Mouse (Mus musculus) spleen, postnatal 14 days (tissue): ENCODE data around the gene Slc35f3.
A peak's percentile ranks its signal among the peaks of the same experiment; 100 is the strongest.

Experiments used
- DNase-seq, 2 experiments: peaks; one replicate each; pipeline ENCODE4 v3.0.0; 2021 to 2022; ENCODE audit warnings: low spot score in 2 of 2

Gene Slc35f3

DNA sequence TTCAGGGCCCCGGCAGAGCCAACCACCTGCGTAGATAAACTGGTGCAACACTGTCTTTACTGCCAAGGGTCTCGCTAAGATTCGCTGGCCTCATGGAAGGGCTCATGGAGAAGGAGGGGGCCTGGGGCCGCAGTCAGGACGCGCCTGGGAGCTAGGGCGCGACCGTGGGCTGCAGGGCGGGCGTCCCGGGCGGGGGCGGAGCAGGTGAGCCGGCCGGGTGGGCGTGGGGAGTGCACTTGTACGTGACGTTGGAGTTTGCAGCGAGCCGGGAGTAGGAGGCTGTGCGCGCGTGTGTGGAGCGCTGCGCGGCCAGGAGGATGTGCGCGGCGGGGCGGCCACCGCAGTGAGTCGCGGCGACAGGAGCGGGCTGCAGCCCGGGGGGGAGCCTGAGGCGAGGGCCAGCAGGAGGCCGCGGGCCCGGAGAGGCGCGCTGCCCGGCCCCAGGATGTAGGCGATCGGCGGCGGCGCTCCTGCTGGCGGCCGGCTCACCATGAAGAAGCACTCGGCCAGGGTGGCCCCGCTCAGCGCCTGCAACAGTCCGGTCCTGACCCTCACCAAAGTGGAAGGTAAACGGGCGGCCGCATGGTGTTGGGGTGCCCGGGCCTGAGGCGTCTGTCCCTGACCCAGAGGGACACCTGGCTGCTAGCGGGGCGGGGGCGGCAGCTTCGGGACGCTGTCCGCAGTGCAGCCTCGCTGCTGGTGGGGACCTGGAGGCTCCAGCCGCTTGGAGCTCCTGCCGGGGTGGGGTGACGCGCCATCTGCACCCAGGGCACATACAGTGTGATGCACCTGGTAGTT, at the start of gene Slc35f3:
Gene Slc35f3, plus strand, starts transcription at position 263 of the 798 bp plus-strand sequence.
- no peak for DNase-seq

- no peak for DNase-seq
Measured at GRCm38 (mm10) chr8:126250486-126250885, 47.9 kb upstream of the Slc35f3 start.

- DNase-seq = no peak
Measured at GRCm38 (mm10) chr8:126256585-126257391, 41.6 kb upstream of the Slc35f3 start.

DNA sequence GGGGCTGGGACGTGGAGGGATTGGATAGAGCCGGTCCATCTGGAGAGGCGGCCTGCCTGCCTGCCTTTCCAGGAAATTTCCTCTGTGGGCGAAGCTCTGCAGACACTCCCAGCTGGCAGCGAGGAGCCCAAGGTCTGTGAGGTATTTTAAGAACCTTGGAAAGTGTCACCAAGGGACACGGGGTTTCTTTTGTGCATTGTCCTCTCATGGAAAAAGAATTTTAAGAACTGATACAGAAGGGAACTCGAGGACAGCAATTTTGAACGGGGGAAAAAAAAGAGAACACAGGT, 41.0 kb upstream of the Slc35f3 start:
- DNase-seq = no peak

DNA sequence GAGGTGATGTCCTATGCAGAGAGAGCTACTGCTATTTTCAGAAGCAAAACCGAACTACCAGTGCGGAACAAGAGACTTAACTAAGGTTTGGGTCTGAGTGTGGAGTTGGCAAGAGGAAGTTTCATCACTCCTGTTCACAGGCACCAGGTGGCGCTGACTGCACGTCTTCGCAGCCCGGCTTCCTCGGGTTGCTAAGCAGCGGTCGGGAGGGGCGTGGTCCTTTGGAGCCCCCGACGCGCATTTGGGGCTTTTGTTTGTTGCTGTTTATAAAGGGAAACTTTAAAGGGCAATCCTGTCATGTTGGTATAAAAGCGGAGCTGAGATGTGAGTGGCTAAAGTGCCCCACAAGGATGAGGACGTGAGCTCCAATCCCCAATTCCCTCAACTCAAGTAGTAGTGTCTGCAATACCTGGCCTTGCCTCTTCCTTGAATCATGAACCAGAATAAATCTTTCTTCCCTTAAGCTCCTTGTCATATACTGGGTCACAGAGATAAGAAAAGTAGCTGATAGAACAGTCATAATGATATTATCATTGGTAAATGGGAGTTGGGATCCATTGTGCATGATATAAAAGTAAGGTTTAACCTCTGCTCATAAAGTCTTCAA, 40.1 kb upstream of the Slc35f3 start:
- peak; percentile 11 to 48 for DNase-seq

DNA sequence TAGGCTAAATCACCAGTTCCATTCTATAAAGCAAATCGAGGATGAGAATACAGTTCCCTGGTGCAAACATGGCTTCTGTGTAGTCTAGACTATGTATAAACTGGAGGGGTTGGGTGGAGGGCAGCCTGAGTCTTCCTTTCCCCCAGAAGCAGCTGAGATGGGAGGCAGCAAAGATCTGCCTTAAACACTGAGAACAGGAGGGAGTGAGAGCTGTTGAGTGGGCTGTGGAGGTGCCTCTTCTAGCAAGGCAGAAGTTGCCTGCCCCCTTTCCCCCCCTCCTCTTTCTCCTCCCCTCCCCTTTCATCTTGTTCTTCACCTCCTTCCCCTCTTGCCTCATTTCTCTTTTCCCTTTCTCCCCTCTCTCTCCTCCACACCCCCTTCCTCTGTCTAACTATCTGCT, 33.2 kb upstream of the Slc35f3 start:
- no peak for DNase-seq

DNA sequence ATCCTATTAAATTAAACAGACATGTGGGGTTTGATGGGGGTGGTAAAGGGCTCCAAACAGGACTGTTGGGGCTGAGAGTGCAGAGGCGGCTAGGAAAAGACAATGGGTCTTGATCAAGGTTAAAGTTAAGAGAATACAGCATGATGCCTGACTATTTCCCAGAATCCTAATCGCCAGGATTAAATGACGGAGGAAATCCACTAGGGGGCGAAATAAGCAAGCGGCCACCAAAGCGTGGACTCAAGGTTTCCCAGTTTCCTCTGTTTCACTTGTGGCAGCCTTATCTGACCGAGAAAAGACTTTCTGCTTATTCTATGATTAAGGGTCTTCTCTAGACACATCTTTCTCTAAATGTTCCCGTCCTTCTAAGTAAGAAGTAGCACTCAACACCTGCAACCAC, 31.2 kb upstream of the Slc35f3 start:
- no peak for DNase-seq

GRCm38 (mm10) chr8:126269733-126270132, 28.6 kb upstream of the Slc35f3 start:
- no peak for DNase-seq

GRCm38 (mm10) chr8:126272445-126272844, 25.9 kb upstream of the Slc35f3 start:
- no peak for DNase-seq

GRCm38 (mm10) chr8:126273066-126273465, 25.3 kb upstream of the Slc35f3 start:
- no peak for DNase-seq

- no peak for DNase-seq
Measured at GRCm38 (mm10) chr8:126274866-126275360, 23.4 kb upstream of the Slc35f3 start.

DNA sequence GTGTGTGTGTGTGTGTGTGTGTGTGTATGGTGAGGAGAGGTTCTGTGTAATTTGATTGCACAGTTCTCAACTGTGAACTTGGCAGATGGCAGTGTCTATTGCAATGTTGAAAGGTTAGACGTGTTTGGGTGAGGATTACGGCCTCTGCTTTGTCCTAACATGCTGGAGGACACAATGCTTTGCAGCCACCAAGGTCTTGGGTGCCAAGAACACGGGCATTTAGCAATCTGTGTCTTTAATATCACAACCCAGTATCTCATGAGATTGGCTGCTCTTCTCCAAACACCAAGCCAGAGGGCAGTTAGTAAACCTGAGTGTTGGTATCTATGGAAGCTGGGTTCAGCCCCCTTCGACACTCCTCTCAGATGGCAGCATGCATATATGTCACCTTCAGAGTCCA, 22.5 kb upstream of the Slc35f3 start:
- DNase-seq = no peak

GRCm38 (mm10) chr8:126291951-126292350, 6.4 kb upstream of the Slc35f3 start:
- no peak for DNase-seq

- DNase-seq = peak in 1 of 2 experiments; percentile 6
Measured at GRCm38 (mm10) chr8:126297284-126297845, 993 bp upstream of the Slc35f3 start.

DNA sequence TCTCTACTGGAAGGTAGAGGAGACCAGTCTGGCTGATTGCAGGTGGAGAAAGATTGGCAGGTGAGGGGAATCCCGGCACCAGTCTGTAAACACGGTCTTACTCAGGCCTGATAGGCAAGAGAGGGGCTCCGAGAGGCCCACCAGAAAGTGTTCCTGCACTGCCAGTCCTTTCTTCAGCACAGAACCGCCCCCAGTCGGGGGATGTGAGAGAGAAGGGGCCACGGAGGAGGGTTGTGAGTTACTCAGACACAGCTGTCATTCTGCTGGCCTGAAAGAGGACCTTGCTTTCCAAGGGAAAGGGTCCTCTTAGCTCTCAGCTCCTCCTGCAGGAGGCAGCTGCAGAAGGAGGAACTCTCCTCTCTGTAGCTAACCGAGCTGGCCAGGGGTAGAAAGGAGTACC, 975 bp downstream of the Slc35f3 start:
- no peak for DNase-seq

DNA sequence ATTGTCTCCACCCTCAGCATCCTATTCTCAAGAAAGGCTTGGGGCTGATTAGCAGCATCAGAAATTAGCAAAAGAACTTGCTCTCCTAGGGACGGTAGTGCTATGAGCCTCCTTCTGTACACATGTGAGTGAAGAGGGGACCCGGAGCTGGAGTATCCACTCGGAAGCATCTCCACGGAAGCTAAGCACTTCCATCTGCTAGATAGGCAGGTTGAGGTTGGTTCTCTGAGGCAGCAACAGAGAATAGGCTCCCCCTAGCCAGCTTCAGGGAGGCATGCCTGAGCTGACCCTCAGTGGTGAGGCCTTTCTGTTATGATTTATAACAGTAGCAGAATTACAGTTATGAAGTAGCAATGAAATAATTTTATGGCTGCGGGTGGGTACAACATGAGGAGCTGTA, 2.0 kb downstream of the Slc35f3 start:
- DNase-seq = no peak

DNA sequence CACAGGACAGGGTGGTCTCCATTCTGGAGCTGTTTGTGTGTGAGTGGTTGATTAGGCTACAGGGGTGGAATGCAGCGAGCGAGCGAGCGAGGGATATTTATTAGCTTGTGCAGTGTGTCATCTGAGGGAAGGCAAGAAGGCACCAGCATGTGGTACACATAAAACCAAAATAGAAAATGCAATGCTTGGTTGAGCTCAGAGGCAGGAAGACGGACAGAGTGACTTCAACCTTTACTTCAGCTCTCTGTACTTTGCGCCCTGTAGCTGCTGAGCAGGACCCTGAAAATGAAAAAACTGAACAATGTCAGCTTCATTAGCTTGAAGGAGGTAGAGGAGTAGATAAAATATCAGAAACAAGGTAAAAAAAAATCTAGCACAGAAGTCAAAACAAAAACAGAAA, 3.2 kb downstream of the Slc35f3 start:
- no peak for DNase-seq

DNA sequence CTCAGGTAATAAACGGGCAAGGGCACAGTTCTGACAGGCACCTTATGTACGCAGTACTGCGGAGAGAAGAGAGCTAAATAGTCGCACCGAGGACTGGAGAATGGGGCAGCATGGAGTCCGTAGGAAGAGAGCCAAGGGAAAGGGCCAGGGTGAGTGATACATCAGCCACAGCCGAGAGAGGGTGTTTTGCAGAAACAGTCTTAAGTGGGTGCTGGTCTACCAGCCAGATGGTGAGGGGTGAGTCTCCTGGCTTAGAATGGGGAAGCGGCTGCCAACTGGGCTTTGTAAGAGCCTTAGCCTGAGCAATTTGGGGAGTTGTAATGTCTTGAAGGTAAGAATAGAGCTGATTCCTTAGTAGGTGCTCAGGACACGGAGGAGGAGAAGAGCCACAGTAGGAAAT, 8.8 kb downstream of the Slc35f3 start:
- DNase-seq = no peak

DNA sequence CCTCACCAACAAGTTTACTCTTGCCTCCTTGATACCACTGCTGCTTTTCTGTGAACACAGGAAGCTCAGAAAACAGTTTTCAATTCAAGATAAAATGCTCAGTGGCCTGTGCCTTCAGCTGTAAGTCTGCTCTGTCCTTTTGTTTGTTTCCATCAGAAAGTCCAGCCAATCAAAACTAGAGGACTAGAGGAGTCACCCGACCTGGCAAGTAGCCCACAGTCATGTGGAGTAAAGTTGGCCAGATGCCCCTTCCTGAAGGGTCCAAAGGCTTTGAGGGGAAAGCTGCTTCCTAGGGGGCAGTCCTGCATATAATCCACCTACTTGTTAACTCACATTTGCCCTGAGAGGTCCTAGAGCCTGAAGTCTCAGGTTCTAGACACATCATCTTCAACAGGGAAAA, 10.7 kb downstream of the Slc35f3 start:
- no peak for DNase-seq

GRCm38 (mm10) chr8:126324931-126325330, 26.6 kb downstream of the Slc35f3 start:
- no peak for DNase-seq

DNA sequence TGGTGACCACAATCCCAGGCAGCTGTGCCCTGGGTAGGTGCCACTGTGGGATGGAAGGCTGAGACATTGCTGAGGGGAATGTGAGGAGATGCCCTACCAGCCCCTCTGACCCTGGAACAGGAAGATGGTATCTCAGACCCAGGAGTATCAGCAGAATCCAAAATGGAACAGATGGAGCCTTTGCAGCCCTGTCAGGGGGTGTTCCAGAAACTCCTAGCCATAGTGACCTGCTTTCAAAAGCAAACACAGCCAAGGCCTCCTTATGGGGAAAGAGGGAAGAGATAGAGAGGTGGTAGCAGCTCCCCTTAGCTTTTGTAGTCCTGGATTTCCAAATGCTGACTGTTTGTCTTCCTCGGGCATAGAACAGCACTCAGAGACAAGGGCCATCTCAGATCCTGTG, 27.8 kb downstream of the Slc35f3 start:
- no peak for DNase-seq

DNA sequence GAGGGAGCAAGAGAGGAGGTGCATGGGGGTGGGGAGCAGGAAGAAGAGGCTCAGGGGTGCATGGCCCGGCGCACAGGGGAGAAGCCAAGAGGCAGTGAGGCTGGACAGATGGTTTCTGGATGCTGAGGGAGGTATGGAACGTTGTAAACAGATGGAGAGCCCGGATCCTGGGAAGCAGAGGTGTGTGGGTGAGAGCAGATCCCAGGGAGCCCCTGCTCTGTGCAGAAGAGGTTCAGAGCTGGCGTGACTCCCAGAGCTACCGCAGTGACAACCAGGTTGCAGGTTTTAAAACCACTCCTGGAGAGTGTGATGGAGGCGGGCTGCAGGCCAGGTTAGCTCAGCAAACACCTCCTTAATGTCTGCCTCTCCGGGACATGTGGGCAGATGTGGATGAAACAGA, 28.4 kb downstream of the Slc35f3 start:
- DNase-seq = no peak
